Mouse (Mus musculus) embryonic fibroblast, embryonic 13.5 days (primary cell): ENCODE measurements around the gene Vav2. TPM values are rescaled to one million over a fixed set of nuclear protein-coding genes. Genes with fewer than 3 reads are reported as not detected.
A peak's percentile ranks its signal among the peaks of the same experiment; 100 is the strongest.

ENCODE experiments used
- H3K27ac ChIP-seq: 2 replicates; pipeline ENCODE4 v1.5.1; 2012; ENCODE audit warnings: low read length, control low read depth, inconsistent platforms; ENCODE audit not compliant: insufficient read depth
- H3K4me1 ChIP-seq: 2 replicates; pipeline ENCODE4 v1.6.1; 2011; ENCODE audit warnings: low read length; ENCODE audit not compliant: control insufficient read depth, insufficient read depth
- H3K4me3 ChIP-seq: 2 replicates; pipeline ENCODE4 v1.5.1; 2011; ENCODE audit warnings: mild to moderate bottlenecking, control low read depth, low read length; ENCODE audit not compliant: insufficient read depth
- CTCF ChIP-seq: IDR thresholded peaks from 2 replicates; pipeline ENCODE4 v1.5.1; 2011; ENCODE audit warnings: mild to moderate bottlenecking, control low read depth, low read length, moderate library complexity, borderline replicate concordance; ENCODE audit not compliant: insufficient read depth
- POLR2A ChIP-seq: IDR thresholded peaks from 2 replicates; pipeline ENCODE4 v1.6.1; 2011; ENCODE audit warnings: low read depth, mild to moderate bottlenecking, control low read depth, low read length, moderate library complexity
- polyA plus RNA-seq: library from polyadenylated mRNA; stranded (reverse); fragments of >200 nt; gene quantifications from 2 replicates; pipeline ENCODE4 v1.2.4, GENCODE M21; 2011; ENCODE audit warnings: low read depth; ENCODE audit not compliant: missing spikeins, insufficient read length

The Vav2 gene
- 8.4 and 8.6 TPM in 2 replicates for polyA plus RNA-seq

DNA sequence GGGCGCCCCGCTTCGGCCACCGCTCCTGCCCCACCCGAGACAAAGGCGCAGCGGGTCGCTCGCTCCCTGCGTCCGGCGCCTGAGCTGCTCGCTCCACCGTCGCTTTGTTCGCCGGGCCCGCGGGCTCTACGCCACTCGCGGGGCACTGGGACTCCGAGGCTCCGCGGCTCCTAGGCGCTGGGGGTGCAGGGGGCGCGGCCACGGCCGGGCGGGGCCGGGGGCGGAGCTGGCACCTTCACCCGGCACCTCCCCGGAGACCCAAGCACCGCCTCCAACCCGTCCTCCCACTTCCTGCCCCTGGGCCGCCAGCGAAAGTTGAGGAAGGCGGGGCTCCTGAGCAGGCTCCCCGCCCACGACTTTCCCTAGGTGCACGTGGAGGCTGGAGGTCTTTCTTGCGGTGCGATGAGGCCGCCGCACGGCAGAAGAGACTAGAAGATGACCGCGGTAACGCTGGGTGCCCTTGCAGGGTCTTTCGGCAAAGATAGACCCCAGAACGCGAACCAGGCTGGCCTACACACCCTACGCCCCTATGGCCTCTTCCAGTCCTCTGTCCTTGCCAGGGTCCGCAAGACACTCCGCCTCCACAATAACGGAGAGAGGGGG lies at the start of gene Vav2:
Gene Vav2 (minus strand): TSS at position 179 of the 603 bp plus-strand sequence.
- peak within 1 kb of the TSS; percentile 95 for H3K4me3 ChIP-seq
- H3K4me1 ChIP-seq: no peaks in the 10 kb centered on the region; the same call in 1 of the 2 replicates
- TF ChIP-seq CTCF (0 out of 2 replicates have a peak, but pooled peaks have one; percentile 0), POLR2A (peak; percentile 72)
- peak within 1 kb of the TSS; percentile 80 for H3K27ac ChIP-seq

DNA sequence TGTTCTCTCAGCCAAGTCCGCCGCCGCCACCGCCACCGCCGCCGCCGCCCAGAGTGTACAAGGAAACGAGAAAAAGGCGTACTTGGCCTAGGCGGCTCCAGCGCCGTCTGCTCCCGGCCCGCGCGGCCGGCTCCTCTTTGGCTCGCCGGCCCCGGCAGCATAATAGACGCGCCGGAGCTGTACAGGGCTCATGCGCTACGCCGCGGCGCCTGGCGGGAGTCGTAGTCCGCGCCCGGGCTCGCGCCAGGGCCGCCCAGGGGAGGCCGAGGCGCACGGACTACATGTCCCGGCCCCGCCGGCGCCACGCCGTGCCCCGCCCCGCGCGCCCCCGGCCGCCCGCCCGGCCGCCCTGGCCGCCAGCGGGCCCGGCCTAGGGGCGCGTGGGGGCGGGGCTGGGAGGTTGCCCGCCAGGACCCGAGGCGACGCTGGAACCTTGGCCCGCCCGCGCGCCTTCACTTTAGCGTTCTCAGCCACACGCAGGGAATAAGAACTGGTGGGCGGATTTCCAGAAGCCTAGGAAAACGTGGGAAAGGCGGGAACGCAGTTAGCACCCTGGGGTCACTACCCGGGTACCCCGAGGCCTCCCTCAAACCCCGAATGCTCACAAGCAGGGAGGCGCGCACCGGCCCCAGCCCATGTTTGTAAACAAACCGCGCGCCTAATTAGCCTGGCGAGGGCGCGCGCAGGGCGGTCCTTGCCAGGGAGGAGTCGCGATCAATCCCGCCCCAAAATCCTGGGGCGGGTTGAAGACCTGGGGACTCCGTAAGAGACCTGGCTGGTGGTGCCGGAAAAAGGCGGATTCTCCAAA lies 48.9 kb upstream of the Vav2 start:
- Histone ChIP-seq H3K27ac (peak overlapping the region; percentile 80), H3K4me3 (peak overlapping the region; percentile 94), H3K4me1 (no peaks in the 10 kb centered on the region; the same call in 1 of the 2 replicates)
- peak; percentile 80 for TF ChIP-seq POLR2A
- no peak for TF ChIP-seq CTCF

DNA sequence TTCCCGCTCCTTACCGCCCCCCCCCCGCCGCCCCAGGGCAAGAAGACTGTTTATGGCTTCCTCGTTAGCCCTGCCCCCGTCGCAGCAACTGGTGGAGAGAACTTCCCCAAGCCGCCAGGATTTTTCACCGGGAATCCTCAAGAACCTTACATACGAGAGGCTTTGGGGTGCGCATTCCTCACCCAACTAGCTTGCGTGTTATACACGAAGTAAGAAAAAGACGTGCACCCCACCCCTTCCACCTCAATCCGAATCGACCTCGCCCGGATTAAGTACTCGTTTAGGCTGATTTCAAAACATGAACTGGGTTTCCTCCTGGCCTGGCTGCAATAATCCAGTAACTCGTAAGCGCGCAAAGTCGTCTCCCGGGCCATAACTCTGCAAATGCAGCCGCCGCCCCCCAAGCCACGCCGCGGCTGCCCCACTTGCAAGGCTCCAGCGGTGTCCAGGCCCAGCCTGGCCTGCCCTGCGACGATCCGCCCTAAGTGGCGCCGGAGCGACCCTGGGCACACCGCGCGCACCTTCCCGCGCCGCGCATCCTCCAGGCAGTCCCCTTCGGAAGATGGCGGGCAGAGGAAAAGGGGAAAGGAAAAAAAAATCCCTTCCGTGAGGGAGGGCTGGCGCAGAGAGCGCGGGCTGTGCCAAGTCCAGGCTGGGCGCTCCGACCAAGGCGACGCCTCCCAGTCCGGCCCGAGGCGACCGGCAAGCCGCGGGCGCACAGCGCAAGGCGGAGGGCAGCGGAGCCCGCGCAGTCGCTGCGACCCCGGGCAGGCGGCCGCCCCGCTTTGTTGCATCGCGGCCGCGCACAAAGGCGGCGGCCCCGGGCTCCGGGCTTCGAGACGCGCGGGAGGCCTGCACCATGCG lies 48.0 kb upstream of the Vav2 start:
- peak overlapping the region; percentile 56 for H3K27ac ChIP-seq
- no peak for TF ChIP-seq CTCF
- TF ChIP-seq POLR2A: peak; percentile 17; the same call in 1 of the 2 replicates
- H3K4me3 ChIP-seq: peak overlapping the region; percentile 94
- H3K4me1 ChIP-seq: no peaks in the 10 kb centered on the region; the same call in 1 of the 2 replicates

DNA sequence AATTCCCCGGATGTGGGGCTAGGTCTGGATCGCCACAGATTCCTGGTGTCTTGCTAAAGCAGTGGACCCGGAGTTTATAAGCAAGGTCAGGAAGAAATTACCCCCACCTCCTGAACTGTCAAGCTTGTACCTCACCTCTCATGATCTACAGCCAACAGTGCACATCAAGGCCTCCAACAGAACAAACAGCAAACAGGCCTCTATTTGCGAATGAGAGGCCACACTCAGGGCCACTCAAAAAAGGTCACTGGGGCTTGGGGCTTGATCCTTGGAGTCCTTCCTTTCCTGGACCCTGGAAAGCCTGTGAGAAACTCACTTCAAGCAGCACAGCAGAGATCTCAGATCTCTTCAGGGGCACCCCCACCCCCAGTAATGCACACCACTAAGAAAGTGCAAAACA lies 47.1 kb upstream of the Vav2 start:
- Histone ChIP-seq H3K27ac (no peak overlapping the region), H3K4me3 (peak overlapping the region; percentile 94), H3K4me1 (no peaks in the 10 kb centered on the region; the same call in 1 of the 2 replicates)
- TF ChIP-seq POLR2A (no peak), CTCF (no peak)

DNA sequence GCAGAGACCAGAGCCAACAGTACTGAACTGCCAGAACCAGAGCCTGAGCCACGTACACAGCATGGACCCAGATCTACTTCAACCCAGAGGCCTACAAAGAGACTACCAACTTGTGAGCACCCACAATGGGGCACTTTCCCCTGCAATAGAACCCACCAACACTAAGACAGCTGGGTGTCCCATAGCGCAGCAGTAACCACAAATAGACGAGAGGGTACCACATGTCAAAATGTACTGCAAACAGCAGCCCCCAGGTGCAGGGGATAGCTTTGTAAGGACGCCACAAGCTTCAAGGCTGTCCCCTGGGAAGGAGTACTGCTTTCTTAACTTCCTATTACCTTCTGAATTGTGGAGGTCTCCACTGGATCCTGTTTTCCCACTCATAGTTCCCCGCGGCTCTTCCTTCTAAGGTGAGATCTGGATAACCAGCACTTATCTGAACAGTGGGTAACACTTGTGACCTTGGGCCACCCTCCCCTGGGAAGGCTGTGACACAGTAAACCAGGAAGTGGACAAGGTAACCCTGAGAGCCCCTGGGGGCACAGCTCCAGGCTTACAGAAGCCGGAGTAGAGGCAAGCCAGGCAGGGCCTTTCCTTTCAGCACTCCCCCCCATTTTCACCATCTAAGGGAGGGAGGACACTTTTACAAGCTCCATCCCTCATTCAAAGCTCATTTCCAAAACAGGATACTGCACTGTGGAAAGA lies 46.4 kb upstream of the Vav2 start:
- TF ChIP-seq POLR2A: no peak
- TF ChIP-seq CTCF: no peak
- Histone ChIP-seq H3K4me1 (no peaks in the 10 kb centered on the region; the same call in 1 of the 2 replicates), H3K4me3 (0 out of 2 replicates have a peak overlapping the region, but pooled peaks have one; percentile 94), H3K27ac (no peak overlapping the region)

DNA sequence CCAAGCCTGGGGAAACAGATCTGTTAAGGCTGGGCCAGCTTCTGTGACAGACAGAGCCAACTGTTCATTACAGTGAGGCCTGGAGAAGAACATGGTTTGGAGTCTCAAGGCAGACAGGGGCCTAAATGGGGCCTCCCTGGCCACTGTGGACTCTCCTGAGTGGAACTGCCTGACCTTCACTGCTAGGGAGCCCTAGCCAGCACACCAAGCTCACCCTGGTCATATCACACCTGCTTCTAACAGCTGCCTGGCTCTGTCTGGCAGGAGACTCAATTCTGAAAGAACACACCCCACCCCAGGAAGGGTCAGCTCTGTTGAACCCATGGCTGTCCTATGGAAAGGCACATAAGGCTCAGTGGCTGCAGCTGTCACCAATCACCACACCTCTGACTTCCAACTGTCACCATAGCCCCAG lies 44.3 kb upstream of the Vav2 start:
- Histone ChIP-seq H3K27ac (no peak overlapping the region), H3K4me1 (no peaks in the 10 kb centered on the region; the same call in 1 of the 2 replicates)
- TF ChIP-seq CTCF (no peak), POLR2A (no peak)

DNA sequence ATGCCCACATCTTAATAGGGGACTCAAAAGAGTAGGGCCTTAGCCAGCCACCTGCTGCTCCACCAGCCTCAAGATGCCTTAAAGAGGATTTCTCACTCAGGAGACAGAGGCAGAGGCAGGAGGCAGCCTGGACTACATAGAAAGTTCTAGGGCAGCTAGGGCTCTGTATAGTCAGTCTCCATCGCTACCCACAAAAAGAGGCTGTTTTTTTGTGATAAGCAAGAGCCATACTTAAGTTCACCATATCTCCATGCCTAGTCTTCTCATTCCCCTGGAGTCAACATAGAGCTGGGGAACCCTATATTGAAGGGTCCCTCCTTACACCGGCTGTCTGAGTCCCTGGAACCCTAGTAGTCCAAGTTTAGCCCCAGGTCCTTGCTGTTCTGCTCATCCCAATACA lies 43.7 kb upstream of the Vav2 start:
- Histone ChIP-seq H3K4me1 (no peaks in the 10 kb centered on the region; the same call in 1 of the 2 replicates), H3K4me3 (no peak overlapping the region), H3K27ac (no peak overlapping the region)
- TF ChIP-seq CTCF (no peak), POLR2A (no peak)

More for the DNA sequence above, 44.3 kb upstream of the Vav2 start:
- no peak overlapping the region for H3K4me3 ChIP-seq

DNA sequence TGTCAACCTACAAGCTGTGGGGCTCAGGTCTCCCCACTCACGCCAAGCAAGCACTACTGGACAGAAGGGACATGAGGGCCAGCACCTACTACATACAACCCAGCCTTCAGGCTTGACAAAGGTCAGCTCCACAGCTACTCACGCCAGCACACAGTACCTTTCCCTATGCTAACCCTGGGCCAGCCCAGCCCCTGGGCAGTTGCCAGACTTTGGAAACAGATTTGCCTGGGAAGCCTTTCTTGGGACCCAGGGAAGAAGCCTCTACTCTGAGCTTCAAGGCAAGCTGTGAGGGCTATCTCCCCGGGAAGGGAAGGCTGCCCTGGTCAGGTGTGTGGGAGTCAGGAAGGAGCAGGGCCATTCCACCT lies 43.1 kb upstream of the Vav2 start:
- Histone ChIP-seq H3K4me3 (no peak overlapping the region), H3K4me1 (no peaks in the 10 kb centered on the region; the same call in 1 of the 2 replicates), H3K27ac (no peak overlapping the region)
- TF ChIP-seq POLR2A: no peak
- no peak for TF ChIP-seq CTCF

DNA sequence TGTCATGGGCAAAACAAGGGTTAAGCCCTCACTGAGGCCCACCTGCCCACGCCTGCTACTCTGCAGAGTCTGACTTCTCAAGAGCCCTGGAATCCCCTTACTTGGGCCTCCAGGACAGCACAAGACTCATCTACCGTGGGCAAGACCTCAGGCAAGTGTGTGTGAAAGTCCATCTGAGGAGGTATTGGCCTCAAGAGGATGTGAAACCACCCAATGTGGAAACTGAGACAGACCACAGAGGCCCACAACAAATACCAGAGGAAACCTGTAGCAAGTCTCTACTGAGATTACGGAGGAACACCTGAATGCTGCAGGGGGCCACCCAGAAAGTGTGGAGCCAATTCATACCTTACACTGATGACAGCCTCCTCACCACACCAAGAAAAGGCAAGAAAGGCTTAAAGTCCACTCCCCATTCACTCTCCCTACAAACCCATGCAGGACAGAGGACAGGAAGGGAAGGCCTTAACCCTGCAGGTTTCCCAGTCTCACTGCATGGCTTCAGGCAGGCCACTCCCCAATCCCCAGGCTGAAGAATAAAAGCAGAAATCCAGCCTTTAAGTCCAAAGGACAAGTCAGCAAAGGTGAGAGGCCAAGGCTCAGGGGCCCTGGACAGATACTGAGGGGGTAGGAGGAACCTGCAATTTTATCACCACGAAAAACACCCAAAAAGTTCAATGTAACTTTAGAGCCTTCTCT lies 42.6 kb upstream of the Vav2 start:
- no peaks in the 10 kb centered on the region; the same call in 1 of the 2 replicates for H3K4me1 ChIP-seq
- TF ChIP-seq POLR2A (no peak), CTCF (no peak)
- H3K27ac ChIP-seq: no peak overlapping the region
- H3K4me3 ChIP-seq: no peak overlapping the region
